Mouse (Mus musculus) CD4-positive, CD25-positive, alpha-beta regulatory T cell (primary cell): ENCODE measurements around the gene Miox. TPM values are rescaled to one million over a fixed set of nuclear protein-coding genes. Genes with fewer than 3 reads are reported as not detected.

ENCODE experiments used
- polyA plus RNA-seq: library from polyadenylated mRNA; unstranded; fragments of 100-300 nt; shearing (Covaris generic); gene quantifications from one replicate; pipeline ENCODE4 v1.2.1, GENCODE M21; 2017

Gene Miox
- not detected for polyA plus RNA-seq

GRCm38 (mm10) chr15:89334271-89334670 lies at the start of gene Miox:
Miox (plus strand) TSS chr15:89334398.

GRCm38 (mm10) chr15:89315190-89315731 lies 18.9 kb upstream of the Miox start, which contains the start of gene Sbf1:
Sbf1 (minus strand) TSS chr15:89315311.

GRCm38 (mm10) chr15:89322670-89323522 lies 11.3 kb upstream of the Miox start, which contains the start of gene Adm2:
Adm2 (plus strand) TSS chr15:89322720.

GRCm38 (mm10) chr15:89355241-89356187 lies 21.3 kb downstream of the Miox start, which contains the start of the genes Lmf2 and Ncaph2:
Lmf2 (minus strand) TSS chr15:89355659.
Ncaph2 (plus strand) TSS chr15:89355719.

GRCm38 (mm10) chr15:89373762-89374248 lies 39.6 kb downstream of the Miox start, which contains the start of gene Sco2:
Sco2 (minus strand) TSS chr15:89373846.

GRCm38 (mm10) chr15:89376957-89377356 lies 42.8 kb downstream of the Miox start, which contains the start of gene Tymp:
Tymp (minus strand) TSS chr15:89377039.

GRCm38 (mm10) chr15:89378831-89379401 lies 44.7 kb downstream of the Miox start, which contains the start of gene Odf3b:
Odf3b (minus strand) TSS chr15:89379282.

GRCm38 (mm10) chr15:89384617-89385016 lies 50.4 kb downstream of the Miox start, which contains the start of gene Klhdc7b:
Klhdc7b (plus strand) TSS chr15:89384917.

Other genes starting within 250 kb of the Miox start
- gene Selenoo, start 245.3 kb upstream of the Miox start, polyA plus RNA-seq = 58.5 TPM
- gene Tubgcp6, start 211.3 kb upstream of the Miox start, polyA plus RNA-seq = 26.0 TPM
- gene Hdac10, start 205.7 kb upstream of the Miox start, polyA plus RNA-seq = 79.2 TPM
- gene Mapk12, start 193.7 kb upstream of the Miox start, polyA plus RNA-seq = 9.8 TPM
- gene Mapk11, start 184.8 kb upstream of the Miox start, polyA plus RNA-seq = 83.5 TPM
- 4.8 TPM for gene Plxnb2, start 153.6 kb upstream of the Miox start, polyA plus RNA-seq
- gene Dennd6b, start 137.9 kb upstream of the Miox start, polyA plus RNA-seq = 49.0 TPM
- 20.3 TPM for gene Ppp6r2, start 122.8 kb upstream of the Miox start, polyA plus RNA-seq
- gene Sbf1, start 19.1 kb upstream of the Miox start, polyA plus RNA-seq = 226 TPM
- gene Adm2, start 11.7 kb upstream of the Miox start, polyA plus RNA-seq = not detected
- gene Lmf2, start 21.3 kb downstream of the Miox start, polyA plus RNA-seq = 61.9 TPM
- gene Ncaph2, start 21.3 kb downstream of the Miox start, polyA plus RNA-seq = 177 TPM
- 13.1 TPM for gene Sco2, start 39.4 kb downstream of the Miox start, polyA plus RNA-seq
- gene Tymp, start 42.6 kb downstream of the Miox start, polyA plus RNA-seq = 2.2 TPM
- 1.4 TPM for gene Odf3b, start 44.9 kb downstream of the Miox start, polyA plus RNA-seq
- gene Klhdc7b, start 50.5 kb downstream of the Miox start, polyA plus RNA-seq = 0.08 TPM
- not detected for gene Syce3, start 76.1 kb downstream of the Miox start, polyA plus RNA-seq
- 0.36 TPM for gene Cpt1b, start 91.5 kb downstream of the Miox start, polyA plus RNA-seq
- gene C730034F03Rik, start 95.2 kb downstream of the Miox start, polyA plus RNA-seq = 6.5 TPM
- gene Gm44502, start 95.3 kb downstream of the Miox start, polyA plus RNA-seq = not detected
- gene Chkb, start 95.5 kb downstream of the Miox start, polyA plus RNA-seq = 119 TPM
- 0.19 TPM for gene Mapk8ip2, start 119.5 kb downstream of the Miox start, polyA plus RNA-seq
- gene Arsa, start 143.0 kb downstream of the Miox start, polyA plus RNA-seq = 23.2 TPM
- not detected for gene Shank3, start 165.2 kb downstream of the Miox start, polyA plus RNA-seq
- gene Acr, start 233.9 kb downstream of the Miox start, polyA plus RNA-seq = not detected